Mouse (Mus musculus) midbrain, embryonic 15.5 days (tissue): ENCODE measurements around the gene Cage1. TPM values are rescaled to one million over a fixed set of nuclear protein-coding genes. Genes with fewer than 3 reads are reported as not detected.

ENCODE experiments used
- ATAC-seq: fragments of 200-750 bp; cut with Nextera tagmentation; replicated peaks from 2 replicates; pipeline ENCODE4 v1.8.0; 2017; ENCODE audit warnings: moderate TSS enrichment
- H3K27ac ChIP-seq: fragments of 300-500 bp; sonication (generic); 2 replicates; pipeline ENCODE4 v1.5.1; 2015; ENCODE audit warnings: mild to moderate bottlenecking, inconsistent platforms
- H3K27me3 ChIP-seq: fragments of 300-500 bp; sonication (generic); replicated peaks from 2 replicates; pipeline ENCODE4 v1.6.1; 2015; ENCODE audit warnings: inconsistent platforms
- H3K36me3 ChIP-seq: fragments of 300-500 bp; sonication (generic); replicated peaks from 2 replicates; pipeline ENCODE4 v1.6.1; 2015; ENCODE audit warnings: inconsistent platforms
- H3K4me1 ChIP-seq: fragments of 300-500 bp; sonication (generic); 2 replicates; pipeline ENCODE4 v1.6.1; 2015; ENCODE audit warnings: inconsistent platforms
- H3K4me2 ChIP-seq: fragments of 300-500 bp; sonication (generic); 2 replicates; pipeline ENCODE4 v1.6.1; 2015; ENCODE audit warnings: inconsistent platforms, mild to moderate bottlenecking, moderate library complexity
- H3K4me3 ChIP-seq: fragments of 300-500 bp; sonication (generic); 2 replicates; pipeline ENCODE4 v1.5.1; 2015; ENCODE audit warnings: mild to moderate bottlenecking, inconsistent platforms
- H3K9ac ChIP-seq: fragments of 300-500 bp; sonication (generic); 2 replicates; pipeline ENCODE4 v1.6.1; 2015; ENCODE audit warnings: mild to moderate bottlenecking, inconsistent platforms
- H3K9me3 ChIP-seq: fragments of 300-500 bp; sonication (generic); 2 replicates; pipeline ENCODE4 v1.6.1; 2016; ENCODE audit warnings: inconsistent platforms
- WGBS: fragments of 180-500 bp; shearing (Covaris S2); methylation state at CpG from one replicate; pipeline ENCODE4 v1.1.7; 2015; ENCODE audit warnings: mixed read lengths; 5-methylcytosine and 5-hydroxymethylcytosine counted together
- polyA plus RNA-seq: library from polyadenylated mRNA; unstranded; fragments of >200 nt; fragmentation: Nextera tagmentation; extraction: Ambion mirVana; gene quantifications from 2 replicates; pipeline ENCODE4 v1.2.1, GENCODE M21; 2015

The Cage1 gene
- polyA plus RNA-seq, 1 experiment from 2014 or later = 4.2 TPM

DNA sequence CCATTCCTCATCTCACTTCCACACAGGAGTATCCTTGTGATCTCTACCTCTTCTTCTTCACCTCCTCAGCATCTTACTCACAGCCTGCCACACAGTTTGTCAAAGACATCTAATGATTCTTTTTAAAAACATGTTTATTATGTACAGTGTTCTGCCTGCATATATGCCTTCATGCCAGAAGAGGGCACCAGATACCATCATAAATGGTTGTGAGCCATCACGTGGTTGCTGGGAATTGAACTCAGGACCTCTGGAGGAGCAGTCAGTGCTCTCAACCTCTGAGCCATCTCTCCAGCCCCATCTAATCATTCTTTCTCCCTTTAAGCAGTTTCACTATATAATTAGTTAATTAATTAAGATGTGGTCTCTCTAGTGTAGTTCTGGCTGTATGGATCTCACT is 34.4 kb downstream of the Cage1 start:
- WGBS = 31% methylated on average over 1 of the region's 1 CpGs
- H3K9ac ChIP-seq = no peak overlapping the region
- no peak for ATAC-seq
- no peak overlapping the region for H3K4me3 ChIP-seq
- no peak overlapping the region for H3K4me2 ChIP-seq
- no peaks in the 10 kb centered on the region for H3K9me3 ChIP-seq
- no peaks in the 10 kb centered on the region for H3K36me3 ChIP-seq
- H3K27me3 ChIP-seq = no peaks in the 10 kb centered on the region
- H3K27ac ChIP-seq = no peak overlapping the region
- no peaks in the 10 kb centered on the region for H3K4me1 ChIP-seq

DNA sequence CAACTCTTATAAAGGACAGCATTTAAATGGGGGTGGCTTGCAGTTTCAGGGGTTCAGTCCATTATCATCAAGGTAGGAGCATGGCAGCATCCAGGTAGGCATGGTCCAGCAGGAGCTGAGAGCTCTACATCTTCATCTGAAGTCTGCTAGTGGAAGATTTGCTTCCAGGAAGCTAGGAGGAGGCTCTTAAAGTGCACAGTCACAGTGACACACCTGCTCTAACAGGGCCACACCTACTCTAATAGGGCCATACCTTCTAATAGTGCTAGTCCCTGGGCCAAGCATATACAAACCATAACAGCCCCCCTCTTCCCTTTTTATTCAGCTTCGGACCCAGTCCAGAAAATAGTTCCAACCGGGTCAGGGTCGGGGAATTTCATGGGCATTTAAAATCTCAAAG is 37.2 kb downstream of the Cage1 start:
- 56% methylated on average over 3 of the region's 3 CpGs for WGBS
- no peak overlapping the region for H3K4me3 ChIP-seq

DNA sequence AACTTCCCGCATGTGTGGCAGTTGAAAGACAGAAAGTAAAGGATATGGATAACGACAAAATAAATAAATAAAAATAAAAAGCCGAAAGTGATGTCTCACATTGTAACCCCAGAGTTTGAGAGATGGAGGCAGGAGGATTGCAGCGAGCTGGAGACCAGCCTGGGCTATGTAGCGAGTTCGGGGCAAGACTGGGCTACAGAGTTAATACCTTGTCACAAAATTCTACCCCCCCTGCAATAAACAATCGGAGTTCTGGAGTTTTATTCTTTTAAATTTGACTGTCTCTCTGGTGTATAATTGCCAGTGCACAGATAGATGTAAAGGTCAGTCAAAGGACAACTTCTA is 42.5 kb downstream of the Cage1 start:
- peak overlapping the region; percentile 80 for H3K4me3 ChIP-seq
- H3K36me3 ChIP-seq = peaks cover 7% of the 10 kb centered on the region; the same call in 1 of the 2 replicates
- H3K27ac ChIP-seq = peak overlapping the region; percentile 94
- H3K9me3 ChIP-seq = no peaks in the 10 kb centered on the region
- peaks cover 16% of the 10 kb centered on the region for H3K4me1 ChIP-seq
- H3K4me2 ChIP-seq = peak overlapping the region; percentile 61
- peak overlapping the region; percentile 41 for H3K9ac ChIP-seq
- ATAC-seq = peak; percentile 76
- H3K27me3 ChIP-seq = no peaks in the 10 kb centered on the region
- WGBS = 18% methylated on average over 7 of the region's 7 CpGs

More for the DNA sequence above, 37.2 kb downstream of the Cage1 start:
- no peaks in the 10 kb centered on the region for H3K27me3 ChIP-seq
- no peak overlapping the region for H3K9ac ChIP-seq
- ATAC-seq = no peak
- H3K9me3 ChIP-seq = no peaks in the 10 kb centered on the region
- no peak overlapping the region for H3K27ac ChIP-seq
- no peak overlapping the region for H3K4me2 ChIP-seq
- no peaks in the 10 kb centered on the region for H3K36me3 ChIP-seq
- no peaks in the 10 kb centered on the region for H3K4me1 ChIP-seq

DNA sequence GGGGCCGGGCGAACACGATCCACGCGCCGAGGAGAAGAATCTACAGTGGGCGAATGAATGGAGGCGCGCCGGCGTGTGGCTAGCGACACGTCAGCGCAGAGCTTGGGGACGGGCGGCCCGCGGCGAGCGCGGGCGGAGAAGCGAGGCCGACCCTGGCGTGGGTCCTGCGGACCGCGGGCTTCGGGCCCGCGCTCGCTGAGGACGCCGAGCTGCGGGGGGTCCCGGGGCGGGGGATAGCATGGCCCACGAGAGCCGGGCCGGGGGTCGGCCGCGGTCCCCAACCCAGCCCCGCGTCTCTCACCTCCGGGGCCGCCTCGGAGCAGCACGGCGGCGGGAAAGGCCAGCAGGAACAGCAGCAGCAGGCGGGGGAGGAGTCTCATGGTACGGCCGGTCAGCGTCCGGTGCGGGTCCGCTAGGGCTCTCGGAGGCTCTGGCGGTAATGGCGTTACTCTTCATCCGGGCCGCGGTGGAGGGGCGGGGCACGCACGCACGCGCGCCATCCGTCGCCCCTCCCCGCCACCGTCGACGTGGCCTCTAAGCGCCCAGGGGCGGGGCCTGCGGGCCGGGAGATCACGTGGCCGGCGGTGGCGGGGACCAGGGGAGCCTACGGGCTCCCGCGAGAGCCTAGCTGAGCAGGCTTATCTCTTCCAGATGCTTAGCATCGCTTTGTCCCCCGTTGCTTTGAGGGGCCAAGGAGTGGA is 43.0 kb downstream of the Cage1 start, which contains the start of gene Ssr1:
TSS of gene Ssr1 (minus strand) at position 514 of the 701 bp plus-strand sequence.
- under 1% methylated on average over 89 of the region's 89 CpGs for WGBS
- H3K27me3 ChIP-seq = no peaks in the 10 kb centered on the region
- no peaks in the 10 kb centered on the region for H3K9me3 ChIP-seq
- H3K9ac ChIP-seq = peak within 1 kb of the TSS; percentile 89
- H3K36me3 ChIP-seq = peaks cover 11% of the 10 kb centered on the region; the same call in 1 of the 2 replicates
- peak within 1 kb of the TSS; percentile 94 for H3K27ac ChIP-seq
- peak within 1 kb of the TSS; percentile 80 for H3K4me3 ChIP-seq
- ATAC-seq = peak; percentile 99
- peak within 1 kb of the TSS; percentile 61 for H3K4me2 ChIP-seq
- peaks cover 16% of the 10 kb centered on the region for H3K4me1 ChIP-seq

DNA sequence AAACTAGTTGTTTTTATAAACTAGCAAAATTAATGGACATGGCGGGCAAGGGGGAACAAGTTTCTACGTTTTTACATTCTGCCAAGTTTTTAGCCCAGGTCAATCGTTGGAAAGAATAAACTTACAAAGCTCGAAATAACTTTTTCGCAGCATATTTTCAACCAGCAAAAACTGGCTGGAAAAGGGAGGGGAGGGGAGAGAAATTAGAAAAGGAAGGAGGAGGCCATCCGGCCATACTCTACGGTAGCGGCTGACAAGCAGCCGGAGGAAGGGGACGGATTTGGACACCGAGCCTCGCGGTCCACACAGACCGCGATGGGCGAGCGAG is 43.5 kb downstream of the Cage1 start:
- H3K27ac ChIP-seq = peak overlapping the region; percentile 94
- peak overlapping the region; percentile 89 for H3K9ac ChIP-seq
- peak overlapping the region; percentile 80 for H3K4me3 ChIP-seq
- peak overlapping the region; percentile 61 for H3K4me2 ChIP-seq
- no peak for ATAC-seq
- peaks cover 15% of the 10 kb centered on the region; the same call in 1 of the 2 replicates for H3K36me3 ChIP-seq
- no peaks in the 10 kb centered on the region for H3K27me3 ChIP-seq
- WGBS = under 1% methylated on average over 17 of the region's 17 CpGs
- no peaks in the 10 kb centered on the region for H3K9me3 ChIP-seq
- peaks cover 16% of the 10 kb centered on the region for H3K4me1 ChIP-seq

GRCm38 (mm10) chr13:37992638-37993371 is 44.1 kb downstream of the Cage1 start:
- H3K4me1 ChIP-seq = peaks cover 16% of the 10 kb centered on the region
- H3K4me2 ChIP-seq = peak overlapping the region; percentile 61
- ATAC-seq = no peak
- whole genome bisulfite sequencing = 12% methylated on average over 10 of the region's 10 CpGs
- H3K27ac ChIP-seq = no peak overlapping the region
- no peaks in the 10 kb centered on the region for H3K9me3 ChIP-seq
- H3K9ac ChIP-seq = peak overlapping the region; percentile 89
- H3K36me3 ChIP-seq = peaks cover 18% of the 10 kb centered on the region; the same call in 1 of the 2 replicates
- no peaks in the 10 kb centered on the region for H3K27me3 ChIP-seq
- peak overlapping the region; percentile 80 for H3K4me3 ChIP-seq

DNA sequence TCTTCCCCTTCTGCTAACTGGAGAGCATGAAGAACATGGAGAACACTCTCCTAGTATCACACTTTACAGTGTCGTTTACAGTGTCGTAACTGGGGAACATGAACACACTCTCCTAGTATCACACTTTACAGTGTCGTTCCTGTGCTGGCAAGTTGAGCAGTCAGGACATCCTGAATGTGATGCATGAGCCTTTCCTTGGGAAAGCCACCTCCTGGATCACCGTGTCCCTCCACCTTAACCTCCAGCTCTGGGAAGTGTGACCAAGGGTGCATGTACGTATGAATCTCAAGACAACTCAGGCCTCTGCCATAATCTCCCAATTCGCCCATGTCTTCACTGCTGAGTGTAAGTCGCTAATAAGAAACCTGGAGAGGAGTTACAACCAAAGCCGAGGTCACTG is 47.2 kb downstream of the Cage1 start:
- H3K27me3 ChIP-seq = no peaks in the 10 kb centered on the region
- WGBS = 93% methylated on average over 8 of the region's 8 CpGs
- no peak overlapping the region for H3K4me3 ChIP-seq
- no peak overlapping the region for H3K27ac ChIP-seq
- no peaks in the 10 kb centered on the region for H3K9me3 ChIP-seq
- ATAC-seq = no peak
- no peak overlapping the region for H3K9ac ChIP-seq
- H3K4me2 ChIP-seq = no peak overlapping the region
- peaks cover 16% of the 10 kb centered on the region for H3K4me1 ChIP-seq
- peaks cover 40% of the 10 kb centered on the region for H3K36me3 ChIP-seq

DNA sequence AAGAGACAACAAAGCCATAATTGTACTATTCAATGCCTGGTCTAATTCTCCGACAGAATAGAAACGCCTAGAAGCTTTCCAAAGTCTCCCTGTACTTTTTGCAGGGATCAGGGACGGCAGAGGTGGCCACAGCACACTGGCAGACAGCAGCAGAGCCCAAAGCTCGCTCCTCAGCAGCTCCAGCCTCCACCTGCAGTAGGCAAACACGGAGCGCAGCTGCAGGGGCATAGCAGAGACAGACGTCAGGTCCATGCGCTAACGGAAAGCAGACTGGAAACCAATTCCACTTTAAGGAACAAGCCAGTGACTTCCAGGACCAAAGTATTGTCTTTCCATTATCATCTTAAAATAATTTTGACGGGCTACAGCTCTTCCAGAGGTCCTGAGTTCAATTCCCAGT is 50.7 kb downstream of the Cage1 start:
- H3K27me3 ChIP-seq = no peaks in the 10 kb centered on the region
- H3K4me2 ChIP-seq = no peak overlapping the region
- WGBS = 80% methylated on average over 10 of the region's 10 CpGs
- H3K27ac ChIP-seq = no peak overlapping the region
- ATAC-seq = no peak
- peaks cover 64% of the 10 kb centered on the region for H3K36me3 ChIP-seq
- no peak overlapping the region for H3K4me3 ChIP-seq
- no peak overlapping the region for H3K9ac ChIP-seq
- H3K4me1 ChIP-seq = no peaks in the 10 kb centered on the region
- no peaks in the 10 kb centered on the region for H3K9me3 ChIP-seq

GRCm38 (mm10) chr13:37981063-37981462 is 55.8 kb downstream of the Cage1 start:
- Histone ChIP-seq H3K4me3 (no peak overlapping the region), H3K4me1 (no peaks in the 10 kb centered on the region), H3K36me3 (peaks cover 45% of the 10 kb centered on the region), H3K27me3 (no peaks in the 10 kb centered on the region), H3K27ac (no peak overlapping the region), H3K9ac (no peak overlapping the region), H3K4me2 (no peak overlapping the region), H3K9me3 (no peaks in the 10 kb centered on the region)
- no peak for ATAC-seq
- 92% methylated on average over 5 of the region's 5 CpGs for WGBS

- no peaks in the 10 kb centered on the region for H3K4me1 ChIP-seq
- H3K27me3 ChIP-seq = no peaks in the 10 kb centered on the region
- peaks cover 43% of the 10 kb centered on the region for H3K36me3 ChIP-seq
- WGBS = 92% methylated on average over 10 of the region's 10 CpGs
- ATAC-seq = no peak
- no peaks in the 10 kb centered on the region for H3K9me3 ChIP-seq
- H3K9ac ChIP-seq = no peak overlapping the region
- no peak overlapping the region for H3K4me3 ChIP-seq
- no peak overlapping the region for H3K27ac ChIP-seq
- no peak overlapping the region for H3K4me2 ChIP-seq
Observed at GRCm38 (mm10) chr13:37980346-37980745, 56.5 kb downstream of the Cage1 start.

DNA sequence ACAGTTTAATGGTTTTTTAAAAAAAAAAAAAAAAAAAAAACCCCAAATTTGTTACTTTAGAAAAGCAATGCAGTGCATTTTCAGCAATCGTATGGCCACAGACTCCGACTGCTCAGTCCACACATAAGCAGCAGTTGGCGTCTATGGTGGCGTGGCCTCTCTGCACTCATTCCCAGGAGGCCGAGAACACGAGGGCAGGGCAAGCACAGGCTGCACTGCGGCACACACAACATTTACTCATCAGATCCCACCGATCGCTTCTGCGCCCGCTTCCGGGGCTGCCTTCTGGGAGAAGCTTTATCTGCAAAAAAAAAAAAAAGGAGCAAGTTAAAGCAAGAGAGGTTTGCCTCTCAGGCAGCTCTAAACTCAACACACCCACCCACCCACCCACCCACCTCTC is 57.4 kb downstream of the Cage1 start:
- H3K4me1 ChIP-seq = no peaks in the 10 kb centered on the region
- H3K4me2 ChIP-seq = no peak overlapping the region
- H3K27ac ChIP-seq = no peak overlapping the region
- H3K9ac ChIP-seq = no peak overlapping the region
- WGBS = 87% methylated on average over 12 of the region's 12 CpGs
- no peak for ATAC-seq
- H3K4me3 ChIP-seq = no peak overlapping the region
- no peaks in the 10 kb centered on the region for H3K9me3 ChIP-seq
- no peaks in the 10 kb centered on the region for H3K27me3 ChIP-seq
- H3K36me3 ChIP-seq = peaks cover 41% of the 10 kb centered on the region

DNA sequence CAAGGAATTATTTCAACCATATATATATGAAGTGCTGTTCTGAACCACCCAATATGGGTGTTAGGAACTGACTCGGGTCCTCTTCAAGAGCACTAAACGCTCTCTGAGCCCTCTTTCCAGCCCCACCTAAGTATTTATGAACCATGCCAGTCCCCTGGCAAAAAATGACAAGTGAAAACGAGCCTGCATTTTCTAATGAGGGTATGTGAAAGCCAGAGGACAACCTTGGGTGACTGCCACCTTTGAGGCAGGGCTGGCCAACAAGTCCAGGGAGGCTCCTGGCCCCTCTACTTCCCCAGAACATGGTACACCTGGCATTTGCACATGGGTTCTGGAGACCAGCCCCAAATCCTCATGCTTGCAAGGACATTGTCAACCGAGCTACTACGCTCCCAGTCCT is 62.1 kb downstream of the Cage1 start:
- Histone ChIP-seq H3K9me3 (no peaks in the 10 kb centered on the region), H3K9ac (no peak overlapping the region), H3K27me3 (no peaks in the 10 kb centered on the region), H3K4me3 (no peak overlapping the region), H3K4me2 (no peak overlapping the region), H3K4me1 (no peaks in the 10 kb centered on the region), H3K27ac (no peak overlapping the region), H3K36me3 (peaks cover 11% of the 10 kb centered on the region; the same call in 1 of the 2 replicates)
- WGBS = 89% methylated on average over 5 of the region's 5 CpGs
- ATAC-seq = no peak
